9 mouse cellular contexts compared by ENCODE assay signal in the genomic region with DNA sequence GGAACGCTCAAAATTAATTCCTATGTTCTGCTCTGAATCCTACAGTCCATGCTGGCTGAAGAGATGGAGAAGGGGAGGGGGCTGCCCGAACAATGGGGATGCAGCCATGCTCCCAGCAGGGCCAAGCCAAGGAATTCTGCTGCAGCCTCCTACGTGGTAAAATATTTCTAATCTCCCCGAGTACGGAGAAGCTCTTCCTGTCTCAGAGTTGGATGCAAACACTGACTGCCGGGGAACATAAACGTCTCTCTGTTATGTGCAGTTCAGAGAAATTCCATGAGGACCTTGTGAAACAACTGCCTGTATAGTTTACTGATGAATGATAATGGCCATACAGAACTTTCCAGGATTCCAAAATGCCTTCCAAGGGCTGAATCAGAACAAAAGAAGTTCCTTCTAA.
A peak's percentile ranks its signal among the peaks of the same experiment; 100 is the strongest.
DNase-seq lines count a peak whose midpoint lies in the region; ATAC-seq lines count a peak whose summit lies in the region.
"Had no signal": no experiment of that assay in that cellular context is flagged by ENCODE, and none has a peak within 500 bp of the region (broad histone marks: within the 10 kb centered on the region; RNA-seq: fewer than 3 reads in every experiment).

No protein-coding gene starts in this region.

- DNase-seq in heart, embryonic 10.5 days (ENCODE audit: low spot score): no peak
- DNase-seq in heart, postnatal 36 days: no peak
- DNase-seq in neural tube, embryonic 10.5 days (ENCODE audit: extremely low spot score, low spot score): no peak
- no peak for DNase-seq in ovary, postnatal 10 days (ENCODE audit: low spot score)
- no peak for DNase-seq in cerebellum, adult 8-10 months
- DNase-seq: embryo, embryonic 11 days had no signal

- 40% methylated on average over 7 of the region's 7 CpGs for WGBS in heart, embryonic 10.5 days
- 46% methylated on average over 7 of the region's 7 CpGs for WGBS in neural tube, embryonic 13.5 days
- WGBS in limb, embryonic 13.5 days: 35% methylated on average over 7 of the region's 7 CpGs

- no peaks in the 10 kb centered on the region for H3K9me3 ChIP-seq in heart, embryonic 10.5 days
- H3K9me3 ChIP-seq in neural tube, embryonic 13.5 days: no peaks in the 10 kb centered on the region
- no peaks in the 10 kb centered on the region for H3K9me3 ChIP-seq in limb, embryonic 13.5 days

- ATAC-seq in neural tube, embryonic 13.5 days (ENCODE audit: low read depth): no peak
- no peak for ATAC-seq in limb, embryonic 13.5 days (ENCODE audit: low FRiP score, low read depth)
- ATAC-seq in inflammation-experienced regulatory T-cells, adult 6 months: no peak

- peaks cover 76% of the 10 kb centered on the region for H3K4me1 ChIP-seq in heart, embryonic 10.5 days
- peaks cover 37% of the 10 kb centered on the region for H3K4me1 ChIP-seq in neural tube, embryonic 13.5 days (replicated peaks)
- peaks cover 35% of the 10 kb centered on the region for H3K4me1 ChIP-seq in limb, embryonic 13.5 days

- H3K4me3 ChIP-seq in heart, embryonic 10.5 days: no peak overlapping the region
- no peak overlapping the region for H3K4me3 ChIP-seq in neural tube, embryonic 13.5 days
- no peak overlapping the region for H3K4me3 ChIP-seq in limb, embryonic 13.5 days

- no peak overlapping the region for H3K4me2 ChIP-seq in neural tube, embryonic 13.5 days
- H3K4me2 ChIP-seq in limb, embryonic 13.5 days (replicated peaks): no peak overlapping the region

- H3K27ac ChIP-seq in heart, embryonic 10.5 days: peak overlapping the region; percentile 77
- 0 out of 2 replicates have a peak overlapping the region, but pooled peaks have one; percentile 55 for H3K27ac ChIP-seq in neural tube, embryonic 13.5 days (replicated peaks)
- peak overlapping the region; percentile 53 for H3K27ac ChIP-seq in limb, embryonic 13.5 days

- H3K36me3 ChIP-seq in heart, embryonic 10.5 days: peaks cover 9% of the 10 kb centered on the region
- 0 out of 2 replicates have a peak, but pooled peaks cover 5% of the 10 kb centered on the region for H3K36me3 ChIP-seq in neural tube, embryonic 13.5 days
- H3K36me3 ChIP-seq in limb, embryonic 13.5 days: peaks cover 6% of the 10 kb centered on the region

- no peaks in the 10 kb centered on the region for H3K27me3 ChIP-seq in heart, embryonic 10.5 days (ENCODE audit: insufficient read depth, poor library complexity, severe bottlenecking)
- H3K27me3 ChIP-seq in neural tube, embryonic 13.5 days: no peaks in the 10 kb centered on the region
- H3K27me3 ChIP-seq in limb, embryonic 13.5 days: no peaks in the 10 kb centered on the region

- intact Hi-C loops in heart, postnatal 36 days (cut with DNase I): loop anchor here (5.0 kb wide), 2 partner anchors 52 to 67 kb away; partner anchors contain the start of gene Lamc1

- H3K9ac ChIP-seq in neural tube, embryonic 13.5 days: no peak overlapping the region
- H3K9ac ChIP-seq in limb, embryonic 13.5 days: no peak overlapping the region
